Mouse (Mus musculus) testis, adult 2 months (tissue): ENCODE results near the gene Ddx27.

ENCODE experiments used
- CTCF ChIP-seq: fragments of 200-500 bp; IDR thresholded peaks from 2 replicates; pipeline ENCODE4 v1.5.1; 2012; ENCODE audit warnings: low read depth, mild to moderate bottlenecking, inconsistent platforms, low read length, moderate library complexity; ENCODE audit not compliant: control insufficient read depth, insufficient read depth, insufficient replicate concordance
- POLR2A ChIP-seq: fragments of 200-500 bp; IDR thresholded peaks from 2 replicates; pipeline ENCODE4 v1.6.1; 2012; ENCODE audit warnings: low read depth, mild to moderate bottlenecking, inconsistent platforms, low read length, moderate library complexity; ENCODE audit not compliant: control insufficient read depth

- no peak for TF ChIP-seq CTCF
- no peak for TF ChIP-seq POLR2A
These were observed 4.4 kb downstream of the Ddx27 start for GRCm38 (mm10) chr2:167019396-167019795.
